Mouse (Mus musculus): ENCODE measurements around the gene Lax1. TPM values are rescaled to one million over a fixed set of nuclear protein-coding genes. Genes with fewer than 3 reads are reported as not detected.
"Not testable (repeated sequence)": the region's sequence is repeated elsewhere in the genome, so short reads cannot be mapped to it uniquely, and the experiment has no call there.

The Lax1 gene
- under 1 TPM in 1 of 2 experiments, not detected in 1; 0.36 TPM for total RNA-seq (2021)

- intact Hi-C loops (cut with DNase I) = no loop called here
- DNase-seq (ENCODE audit: low spot score) = no peak
Observed at GRCm38 (mm10) chr1:133689897-133690296, at the start of gene Lax1. Gene Lax1 (minus strand): TSS chr1:133690108.

- intact Hi-C loops (cut with DNase I) = loop anchor here (1.0 to 10.0 kb wide), 4 partner anchors 64 to 378 kb away; partner anchors contain the start of genes Atp2b4 and Chit1
- no peak for DNase-seq (ENCODE audit: low spot score)
Observed at GRCm38 (mm10) chr1:133736664-133737063, 46.8 kb upstream of the Lax1 start.

GRCm38 (mm10) chr1:133735995-133736652 is 46.2 kb upstream of the Lax1 start:
- intact Hi-C loops (cut with DNase I) = loop anchor here (1.0 to 10.0 kb wide), 4 partner anchors 65 to 379 kb away; partner anchors contain the start of genes Atp2b4 and Chit1
- peak; percentile 23 for DNase-seq (ENCODE audit: low spot score)

- no peak for DNase-seq (ENCODE audit: low spot score)
- intact Hi-C loops (cut with DNase I) = loop anchor here (10.0 kb wide), 1 partner anchor 382 kb away; the partner anchor contains the start of gene Chit1
Observed at GRCm38 (mm10) chr1:133732814-133733213, 42.9 kb upstream of the Lax1 start.

GRCm38 (mm10) chr1:133728339-133728738 is 38.4 kb upstream of the Lax1 start:
- intact Hi-C loops (cut with DNase I) = no loop called here
- DNase-seq (ENCODE audit: low spot score) = no peak

GRCm38 (mm10) chr1:133720342-133720741 is 30.4 kb upstream of the Lax1 start:
- intact Hi-C loops (cut with DNase I) = no loop called here
- DNase-seq (ENCODE audit: low spot score) = no peak

- DNase-seq (ENCODE audit: low spot score) = no peak
- intact Hi-C loops (cut with DNase I) = no loop called here
Observed at GRCm38 (mm10) chr1:133718786-133719185, 28.9 kb upstream of the Lax1 start.

- intact Hi-C loops (cut with DNase I) = no loop called here
- DNase-seq (ENCODE audit: low spot score) = no peak
Observed at GRCm38 (mm10) chr1:133718296-133718695, 28.4 kb upstream of the Lax1 start.

GRCm38 (mm10) chr1:133716464-133716863 is 26.6 kb upstream of the Lax1 start:
- intact Hi-C loops (cut with DNase I) = no loop called here
- no peak for DNase-seq (ENCODE audit: low spot score)

- intact Hi-C loops (cut with DNase I) = no loop called here
- DNase-seq (ENCODE audit: low spot score) = no peak
Observed at GRCm38 (mm10) chr1:133715191-133715590, 25.3 kb upstream of the Lax1 start.

- DNase-seq (ENCODE audit: low spot score) = no peak
- intact Hi-C loops (cut with DNase I) = no loop called here
Observed at GRCm38 (mm10) chr1:133713009-133713370, 23.1 kb upstream of the Lax1 start.

GRCm38 (mm10) chr1:133712288-133713008 is 22.5 kb upstream of the Lax1 start:
- intact Hi-C loops (cut with DNase I) = no loop called here
- DNase-seq (ENCODE audit: low spot score) = no peak

- intact Hi-C loops (cut with DNase I) = no loop called here
- no peak for DNase-seq (ENCODE audit: low spot score)
Observed at GRCm38 (mm10) chr1:133711376-133711775, 21.5 kb upstream of the Lax1 start.

GRCm38 (mm10) chr1:133710895-133711294 is 21.0 kb upstream of the Lax1 start:
- DNase-seq (ENCODE audit: low spot score) = no peak
- intact Hi-C loops (cut with DNase I) = no loop called here

- intact Hi-C loops (cut with DNase I) = no loop called here
- DNase-seq (ENCODE audit: low spot score) = no peak
Observed at GRCm38 (mm10) chr1:133709292-133709691, 19.4 kb upstream of the Lax1 start.

- intact Hi-C loops (cut with DNase I); DNase-seq (ENCODE audit: low spot score): not testable (repeated sequence)
Observed at GRCm38 (mm10) chr1:133701824-133702223, 11.9 kb upstream of the Lax1 start.

GRCm38 (mm10) chr1:133697935-133698620 is 8.2 kb upstream of the Lax1 start:
- intact Hi-C loops (cut with DNase I) = no loop called here
- no peak for DNase-seq (ENCODE audit: low spot score)

GRCm38 (mm10) chr1:133695901-133696300 is 6.0 kb upstream of the Lax1 start:
- intact Hi-C loops (cut with DNase I) = no loop called here
- no peak for DNase-seq (ENCODE audit: low spot score)

GRCm38 (mm10) chr1:133694876-133695275 is 5.0 kb upstream of the Lax1 start:
- peak; percentile 42 for DNase-seq (ENCODE audit: low spot score)

GRCm38 (mm10) chr1:133694301-133694700 is 4.4 kb upstream of the Lax1 start:
- intact Hi-C loops (cut with DNase I) = no loop called here
- DNase-seq (ENCODE audit: low spot score) = no peak

More at GRCm38 (mm10) chr1:133694876-133695275, 5.0 kb upstream of the Lax1 start:
- intact Hi-C loops (cut with DNase I) = no loop called here
